Mouse (Mus musculus) embryo, embryonic 9.5 days (tissue): ENCODE data around the gene Insr.
"Not testable (repeated sequence)": the region's sequence is repeated elsewhere in the genome, so short reads cannot be mapped to it uniquely, and the experiment has no call there.

Experiments used
- DNase-seq: peaks from one replicate; pipeline ENCODE4 v3.0.0-alpha.2; 2017; ENCODE audit errors: extremely low spot score

The Insr gene

GRCm38 (mm10) chr8:3191006-3191405 lies 88.4 kb downstream of the Insr start:
- no peak for DNase-seq

DNA sequence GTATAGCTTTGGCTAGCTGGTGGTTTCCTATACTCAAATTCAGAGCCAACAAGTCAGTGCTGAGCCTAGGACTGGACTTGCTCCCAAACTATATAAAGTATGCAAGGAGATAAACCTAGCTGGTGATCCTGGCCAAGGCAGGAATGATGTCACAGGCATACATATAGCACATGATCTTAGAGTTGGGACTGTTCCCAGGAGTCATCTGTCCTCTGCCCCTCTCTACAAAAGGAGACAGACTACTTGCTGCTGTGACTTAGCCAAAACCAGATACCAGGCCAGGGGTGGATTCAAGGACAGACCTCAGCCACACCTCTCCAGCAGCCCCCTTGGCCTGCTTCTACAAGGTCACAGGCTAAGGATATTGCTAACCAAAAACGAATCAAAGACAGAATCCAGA lies 92.0 kb downstream of the Insr start:
- no peak for DNase-seq

GRCm38 (mm10) chr8:3179930-3180329 lies 99.5 kb downstream of the Insr start:
- no peak for DNase-seq

DNA sequence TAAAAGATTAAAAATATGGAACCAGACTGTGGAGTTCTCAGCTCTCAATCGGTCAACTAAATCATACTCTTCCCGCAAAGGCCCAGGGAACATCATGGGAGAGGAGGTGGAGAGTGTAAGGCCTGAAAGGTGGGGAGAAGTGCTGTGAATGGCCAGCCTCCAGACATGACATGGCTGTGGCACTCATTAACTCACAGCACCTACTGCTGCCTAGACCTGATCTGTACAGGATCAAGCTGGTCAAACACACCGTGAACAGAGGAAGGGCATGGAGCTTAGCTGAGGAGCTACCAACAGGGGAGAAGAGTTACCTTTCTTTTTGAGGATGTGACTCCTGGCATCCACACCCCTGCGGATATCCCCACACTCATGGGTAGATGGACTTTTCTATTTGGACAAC lies 102.0 kb downstream of the Insr start:
- no peak for DNase-seq

- DNase-seq = no peak
Observed at GRCm38 (mm10) chr8:3172246-3172645, 107.2 kb downstream of the Insr start.

DNA sequence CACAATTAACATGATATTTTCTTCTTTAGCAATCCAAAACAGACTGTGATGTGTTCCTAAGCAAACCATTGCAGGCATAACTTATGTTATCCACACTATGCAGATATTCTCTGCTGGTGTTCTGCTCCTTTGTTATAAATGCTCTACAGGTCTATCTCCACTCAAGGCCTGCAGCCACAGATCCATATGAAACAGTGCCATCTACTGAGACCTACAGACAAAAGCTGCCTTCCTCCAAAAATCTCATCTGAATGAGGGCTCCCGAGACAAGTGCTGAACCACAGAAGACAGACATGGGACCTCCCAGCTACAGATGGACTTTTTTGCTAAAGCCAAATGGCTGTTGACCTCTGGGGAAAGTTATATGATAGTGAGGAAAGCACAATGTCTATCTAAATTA lies 132.9 kb downstream of the Insr start:
- DNase-seq = no peak

DNA sequence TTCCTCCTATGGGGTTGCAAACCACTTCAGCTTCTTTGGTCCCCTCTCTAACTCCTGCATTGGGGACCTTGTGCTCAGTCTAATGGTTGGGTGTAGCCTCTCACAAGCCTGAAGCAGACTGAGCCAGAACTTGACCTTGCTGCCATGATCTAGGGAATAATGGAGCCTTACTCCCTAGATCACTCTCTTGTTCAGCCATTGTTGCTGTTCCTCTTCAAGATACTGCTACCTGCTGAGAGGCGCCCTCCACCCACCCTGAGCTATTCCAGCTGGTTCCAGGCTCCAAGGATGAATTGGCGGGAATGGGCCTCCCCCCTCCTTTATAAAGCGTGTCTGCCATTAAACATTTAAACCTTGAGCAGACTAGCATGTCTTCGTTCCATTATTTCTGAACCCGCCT lies 179.0 kb downstream of the Insr start:
- not testable (repeated sequence) for DNase-seq
